Mouse (Mus musculus) gastrocnemius, postnatal 14 days (tissue): Measurements from ENCODE around the gene Adamts14. TPM values are rescaled to one million over a fixed set of nuclear protein-coding genes. Genes with fewer than 3 reads are reported as not detected.

Experiments
- DNase-seq: peaks from one replicate; pipeline ENCODE4 v3.0.0; 2021; ENCODE audit warnings: mixed read lengths
- intact Hi-C: fragments of 180-260 bp; cut with DNase I; formaldehyde crosslinking; loops from one replicate; pipeline ENCODE4 v1.15.1; 2025; ENCODE audit warnings: low total_unique reads
- total RNA-seq, 2 experiments: library from RNA; stranded (reverse); gene quantifications; 2 replicates each; pipeline ENCODE4 v1.2.3; 2021

Adamts14 gene
- total RNA-seq, 2 experiments from 2014 or later = 3.7 to 4.2 TPM

DNA sequence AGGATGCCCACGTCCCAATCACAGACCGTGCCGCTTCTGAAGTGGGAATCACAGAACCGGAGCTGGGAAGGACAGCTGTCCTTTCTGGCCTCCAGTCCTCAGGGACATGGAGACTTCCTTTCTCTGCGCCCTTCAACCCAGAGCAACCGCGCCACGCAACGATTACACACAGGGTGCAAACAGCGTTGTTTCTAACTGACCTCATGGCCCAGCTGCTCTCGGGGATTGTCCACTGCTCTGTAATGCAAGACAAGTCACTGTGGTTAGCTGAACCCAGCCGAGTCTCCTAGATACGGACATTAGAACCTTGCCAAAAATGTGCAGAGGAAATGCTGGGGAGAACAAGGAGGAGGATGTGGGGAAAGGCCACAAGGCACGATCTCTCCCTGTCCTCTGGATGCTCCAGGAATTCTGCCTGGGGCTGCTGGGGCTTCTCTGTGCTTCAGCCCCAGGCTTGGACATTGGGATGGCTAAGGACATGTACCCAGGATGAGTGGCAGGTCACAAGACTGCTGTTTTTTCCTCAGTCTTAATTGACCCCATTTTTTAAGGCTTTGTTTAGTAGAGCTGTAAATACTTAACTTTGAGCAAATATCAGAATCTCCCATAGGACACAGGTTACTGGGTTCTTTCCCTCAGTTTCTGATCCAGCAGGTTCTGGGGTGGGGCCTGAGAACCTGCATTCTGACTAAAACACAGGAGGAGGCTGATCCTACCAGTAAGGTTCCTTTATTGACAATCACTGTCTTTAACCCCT, 4.9 kb upstream of the Adamts14 start:
- DNase-seq = peak; percentile 82
- intact Hi-C loops = loop anchor here (5.0 kb wide), 1 partner anchor 54 kb away; no protein-coding TSS in a partner anchor

DNA sequence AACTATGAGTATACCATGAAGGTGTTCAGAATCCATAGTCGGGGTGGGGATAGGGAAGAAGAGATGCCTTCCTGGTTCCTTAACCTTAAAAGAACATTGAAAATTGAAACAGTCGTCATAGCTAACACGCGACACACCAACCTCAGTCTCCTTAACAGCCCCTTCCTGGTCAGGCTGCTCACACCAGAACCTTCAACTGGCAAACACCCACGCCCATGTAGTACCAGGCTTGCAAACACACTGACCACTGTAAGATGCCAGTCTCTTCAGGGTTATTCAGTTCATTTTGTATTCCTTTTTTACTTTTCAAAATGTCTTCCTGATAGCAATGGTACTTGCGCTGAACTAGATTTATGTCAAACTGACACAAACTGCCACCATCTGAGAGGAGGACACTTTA, 3.8 kb upstream of the Adamts14 start:
- intact Hi-C loops = loop anchor here (5.0 kb wide), 1 partner anchor 55 kb away; no protein-coding TSS in a partner anchor
- no peak for DNase-seq

DNA sequence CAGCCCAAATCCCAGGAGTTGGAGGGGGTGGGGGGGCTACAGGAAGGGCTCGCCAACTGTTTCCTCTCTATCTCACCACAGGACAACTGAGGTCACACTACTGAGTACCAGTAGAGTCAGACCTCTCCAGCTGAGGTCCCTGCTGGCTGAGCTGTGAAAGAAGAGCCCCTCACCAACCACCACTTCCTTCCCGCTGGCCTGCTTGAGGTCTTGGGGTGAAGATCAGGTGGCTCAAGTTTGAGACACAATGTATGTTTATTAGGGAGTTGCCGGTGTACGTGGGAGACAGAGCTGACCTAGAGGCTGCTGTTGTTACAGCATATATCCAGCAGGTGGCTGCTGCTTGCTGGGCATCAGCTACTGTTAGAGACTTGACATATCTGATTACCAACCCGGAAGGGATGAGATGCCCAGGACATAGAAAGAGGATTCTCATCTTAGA, 2.5 kb upstream of the Adamts14 start:
- peak; percentile 26 for DNase-seq
- intact Hi-C loops = loop anchor here (5.0 kb wide), 1 partner anchor 57 kb away; no protein-coding TSS in a partner anchor

DNA sequence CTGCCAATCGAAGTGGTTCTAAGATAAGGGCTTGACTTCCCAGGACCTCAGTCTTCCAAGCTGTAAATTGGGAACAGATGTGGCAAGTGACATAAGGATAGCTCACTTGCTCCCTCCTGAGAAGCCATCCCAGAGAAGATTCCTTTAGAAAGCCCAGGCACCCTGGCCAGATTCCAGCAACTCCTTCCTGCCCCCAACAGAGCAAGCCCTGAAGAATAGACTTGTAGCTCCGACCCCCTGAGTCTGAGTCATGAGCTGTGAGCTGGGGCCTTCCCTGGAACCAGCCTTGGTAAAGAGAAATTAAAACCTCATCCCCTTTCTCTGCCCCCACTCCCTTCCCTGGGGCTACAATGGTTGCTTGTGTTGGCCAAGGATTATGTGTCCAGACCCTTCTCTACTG, 1.3 kb upstream of the Adamts14 start:
- DNase-seq = no peak
- intact Hi-C loops = loop anchor here (5.0 kb wide), 1 partner anchor 48 kb away; no protein-coding TSS in a partner anchor

DNA sequence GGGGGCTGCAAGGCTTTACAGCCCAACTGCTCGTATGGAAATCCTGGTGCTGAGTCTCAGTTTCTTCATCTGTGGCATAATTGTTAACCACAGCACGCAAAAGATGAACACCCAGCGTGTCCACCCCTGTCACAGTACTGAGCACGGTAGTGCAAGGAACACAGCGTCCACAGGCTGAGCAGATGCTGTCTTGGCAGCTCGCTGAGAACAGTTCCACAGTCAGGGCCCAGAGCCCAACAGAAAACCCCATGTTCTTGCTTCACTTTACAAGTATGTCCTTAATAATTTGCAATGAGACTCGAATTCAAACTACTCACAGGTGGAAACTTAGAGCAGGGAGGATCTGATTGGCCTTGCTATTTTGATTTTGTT, 592 bp upstream of the Adamts14 start:
- peak; percentile 67 for DNase-seq
- intact Hi-C loops = loop anchor here (5.0 kb wide), 1 partner anchor 48 kb away; no protein-coding TSS in a partner anchor

DNA sequence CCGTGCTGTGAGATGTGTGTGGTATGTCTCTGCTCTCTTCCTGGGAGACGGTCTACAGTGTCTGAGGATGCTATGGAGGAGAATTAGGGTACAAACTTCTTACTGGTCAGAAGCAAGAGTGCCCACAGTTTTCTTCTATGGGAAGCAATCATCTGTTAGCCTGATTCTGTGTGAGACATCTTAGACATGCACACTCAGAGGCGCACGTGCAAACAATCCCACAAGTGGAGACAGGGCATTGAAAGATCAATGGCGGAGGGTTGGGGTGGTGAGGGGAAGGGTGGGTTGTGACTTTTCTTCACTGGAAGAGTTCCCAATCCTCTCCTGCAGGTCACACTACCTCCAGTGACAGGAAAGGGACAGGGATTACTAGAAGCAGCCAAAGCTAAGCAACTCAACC, 607 bp downstream of the Adamts14 start:
- intact Hi-C loops = loop anchor here (5.0 kb wide), 1 partner anchor 50 kb away; no protein-coding TSS in a partner anchor
- no peak for DNase-seq

DNA sequence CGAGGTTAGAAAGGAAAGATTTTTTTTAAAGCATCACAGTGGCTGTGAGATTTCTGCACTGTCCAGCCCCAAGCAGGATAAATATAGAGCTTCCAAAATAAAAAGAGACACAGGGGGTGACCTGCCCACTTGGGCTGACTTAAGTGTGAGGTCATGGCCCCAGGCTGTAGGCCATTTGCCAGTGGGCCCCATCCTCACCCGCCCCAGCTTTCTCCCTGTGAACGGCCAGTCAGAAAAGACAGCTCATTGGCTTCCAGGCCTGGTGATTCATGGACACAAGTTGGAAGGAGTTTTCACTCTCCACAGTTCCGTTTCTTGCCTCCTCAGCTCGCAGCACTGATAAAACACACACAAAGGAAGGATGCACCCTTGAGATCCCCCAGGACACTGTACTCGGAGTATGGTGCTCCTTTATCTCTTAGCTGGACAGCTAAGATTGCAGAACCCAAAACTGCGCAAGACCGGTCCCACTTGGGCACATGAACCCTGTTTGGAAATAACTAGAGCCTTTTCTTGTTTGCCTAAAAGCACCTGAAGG, 1.1 kb downstream of the Adamts14 start:
- intact Hi-C loops = loop anchor here (5.0 kb wide), 1 partner anchor 50 kb away; no protein-coding TSS in a partner anchor
- peak; percentile 64 for DNase-seq

DNA sequence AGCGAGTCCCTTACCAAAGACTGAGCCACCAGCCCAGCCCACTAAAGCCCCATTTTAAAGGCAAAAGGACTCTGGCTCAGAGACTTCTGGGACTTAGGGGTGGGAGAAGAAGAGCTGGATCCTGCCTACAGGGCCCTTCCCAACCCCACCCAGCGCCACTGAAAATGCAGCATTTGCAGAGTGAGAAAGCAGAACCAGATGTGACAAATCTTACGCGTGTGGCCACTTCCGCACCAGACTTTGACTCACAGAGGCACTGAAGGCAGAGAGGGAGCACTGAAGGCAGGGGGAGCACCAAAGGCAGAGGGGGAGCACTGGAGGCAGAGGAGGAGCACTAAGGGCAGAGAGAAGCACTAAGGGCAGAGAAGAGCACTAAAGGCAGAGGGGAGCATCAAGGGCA, 5.9 kb downstream of the Adamts14 start:
- DNase-seq = no peak
- intact Hi-C loops = no loop called here

DNA sequence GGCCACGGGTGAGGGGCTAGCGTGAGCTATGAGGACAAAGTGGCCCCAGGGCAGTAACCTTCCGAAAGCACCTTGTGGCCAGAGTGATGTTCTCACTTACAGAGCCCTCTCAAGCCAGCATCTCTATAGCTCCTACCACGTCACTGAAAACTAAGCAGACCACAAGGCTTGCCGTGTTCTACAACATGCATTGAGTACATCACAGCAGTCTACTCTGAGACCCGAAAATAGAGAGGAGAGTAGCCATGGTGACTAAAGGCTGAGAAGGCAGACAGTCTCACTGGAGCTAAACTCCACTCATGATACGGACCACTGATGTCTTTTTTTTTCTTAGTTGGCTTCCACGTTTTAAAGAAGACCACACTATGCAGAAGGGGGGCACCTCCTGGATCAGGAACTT, 9.6 kb downstream of the Adamts14 start:
- intact Hi-C loops = no loop called here
- no peak for DNase-seq

DNA sequence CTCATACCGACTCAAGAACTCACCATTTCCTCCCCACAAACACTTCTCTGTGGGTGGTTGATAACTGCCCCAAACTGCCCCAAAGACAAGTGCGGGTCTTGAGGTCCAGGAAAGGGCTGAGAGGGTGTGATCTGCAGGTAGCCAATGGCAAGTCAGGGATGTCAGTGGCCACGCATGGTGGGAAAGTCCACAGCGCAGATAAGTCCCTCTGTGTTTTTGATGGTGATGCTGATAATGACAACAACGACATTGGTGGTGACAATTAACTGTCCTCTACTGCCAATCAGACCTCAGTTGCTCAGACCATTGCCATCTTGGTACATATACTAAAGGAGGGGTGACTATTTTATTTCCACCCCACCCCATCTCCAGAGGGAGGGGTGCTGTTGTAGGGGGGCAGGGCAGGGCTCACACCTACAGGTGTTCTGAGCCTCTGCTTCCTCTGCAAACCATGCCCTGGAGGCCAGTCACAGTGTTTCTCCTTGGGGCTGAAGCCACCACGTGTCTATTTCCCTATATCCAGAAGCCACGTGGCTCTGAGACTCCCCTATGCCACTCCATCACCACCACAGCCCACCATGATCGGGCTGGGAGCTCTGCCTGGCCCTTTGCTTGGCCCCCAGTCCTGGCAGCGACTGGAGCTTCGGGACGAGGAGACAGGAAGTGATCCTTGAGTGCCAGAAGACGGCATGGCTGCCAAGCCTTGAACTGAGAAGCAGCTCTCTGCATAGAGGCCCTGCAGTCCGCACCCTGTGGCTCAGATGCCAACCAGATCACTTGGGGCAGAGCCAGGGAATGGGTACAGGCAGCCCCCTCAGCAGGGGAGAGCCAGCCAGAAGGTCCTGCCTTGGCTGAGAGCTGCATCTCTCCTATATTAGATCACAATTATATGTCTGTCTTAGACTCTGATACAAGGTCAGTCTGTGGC, 11.7 kb downstream of the Adamts14 start:
- DNase-seq = no peak
- intact Hi-C loops = no loop called here

DNA sequence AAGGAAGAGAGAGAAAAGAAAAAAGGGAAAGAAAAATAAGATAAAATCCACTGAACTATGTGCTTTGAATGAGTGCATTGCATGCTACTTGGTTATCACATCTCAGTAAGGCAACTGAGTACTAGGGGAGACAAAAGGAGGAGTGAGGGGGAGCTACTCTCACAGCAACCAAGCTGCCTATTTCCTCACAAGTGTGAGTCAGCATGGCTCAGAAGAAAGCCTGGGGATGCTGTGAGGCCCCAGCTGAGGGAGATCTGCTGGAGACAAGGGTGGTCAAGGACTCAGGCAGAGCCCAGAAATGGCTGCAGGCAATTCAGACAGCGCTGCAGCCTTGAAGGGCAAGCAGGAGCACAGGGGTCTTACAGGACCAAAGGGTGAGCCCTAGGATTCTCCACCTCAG, 15.1 kb downstream of the Adamts14 start:
- intact Hi-C loops = no loop called here

DNA sequence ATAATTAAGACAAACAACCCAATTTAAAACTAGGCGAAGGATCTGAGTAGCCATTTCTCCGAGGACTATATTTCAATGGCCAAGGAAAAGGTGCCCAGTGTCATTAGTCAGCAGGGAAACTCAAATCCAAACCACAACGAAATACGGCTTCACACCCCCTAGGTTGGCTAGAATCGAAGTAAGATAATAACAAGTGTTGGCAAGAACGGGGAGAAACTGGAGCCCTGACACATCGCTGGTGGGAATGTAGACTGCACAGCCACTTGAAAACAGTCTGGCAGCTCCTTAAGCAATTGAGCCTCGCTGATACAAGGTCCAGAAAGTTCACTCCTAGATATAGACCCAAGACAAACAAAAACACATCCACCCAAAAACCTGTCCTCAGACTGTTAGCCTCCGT, 16.6 kb downstream of the Adamts14 start:
- DNase-seq = no peak
- intact Hi-C loops = no loop called here

More for the DNA sequence above, 15.1 kb downstream of the Adamts14 start:
- DNase-seq = no peak

DNA sequence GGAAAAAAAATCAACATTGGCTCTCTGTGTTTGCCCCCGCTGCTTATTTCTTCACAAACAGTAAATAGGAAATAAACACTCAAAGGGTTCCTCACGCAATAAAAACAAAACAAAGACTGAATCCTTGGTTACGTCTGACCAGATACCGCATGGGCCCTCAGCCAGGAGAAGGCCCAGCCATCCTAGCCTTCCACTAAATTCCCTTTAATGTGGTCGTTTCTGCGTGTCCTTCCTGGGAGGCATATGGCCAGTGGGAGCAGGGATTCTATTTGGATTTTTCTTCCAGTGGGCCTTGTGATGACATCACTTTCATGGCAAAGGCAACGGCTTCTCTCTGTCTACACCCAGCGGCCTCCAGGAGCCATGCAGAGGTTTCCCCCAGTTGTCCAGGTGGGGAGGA, 18.0 kb downstream of the Adamts14 start:
- DNase-seq = no peak
- intact Hi-C loops = no loop called here

DNA sequence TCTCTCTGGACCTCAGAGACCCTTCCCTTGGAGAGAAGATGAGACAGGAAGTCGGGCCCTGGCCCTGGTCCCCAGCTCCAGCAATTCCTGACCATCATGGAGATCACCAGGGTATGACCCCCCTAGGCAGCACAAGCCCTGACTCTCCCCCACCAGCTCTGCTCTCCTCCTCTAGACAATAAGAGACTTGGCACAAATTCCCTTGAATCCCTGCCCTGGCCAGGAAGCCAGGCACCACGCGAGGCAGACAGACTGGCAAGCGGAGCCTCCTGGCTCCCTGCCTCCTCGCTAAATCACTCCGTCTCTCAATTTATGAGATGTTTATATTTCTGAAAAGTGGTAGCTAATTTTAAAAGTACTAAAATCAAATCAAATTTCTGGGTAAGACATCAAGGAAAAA, 18.5 kb downstream of the Adamts14 start:
- intact Hi-C loops = no loop called here
- peak; percentile 39 for DNase-seq

DNA sequence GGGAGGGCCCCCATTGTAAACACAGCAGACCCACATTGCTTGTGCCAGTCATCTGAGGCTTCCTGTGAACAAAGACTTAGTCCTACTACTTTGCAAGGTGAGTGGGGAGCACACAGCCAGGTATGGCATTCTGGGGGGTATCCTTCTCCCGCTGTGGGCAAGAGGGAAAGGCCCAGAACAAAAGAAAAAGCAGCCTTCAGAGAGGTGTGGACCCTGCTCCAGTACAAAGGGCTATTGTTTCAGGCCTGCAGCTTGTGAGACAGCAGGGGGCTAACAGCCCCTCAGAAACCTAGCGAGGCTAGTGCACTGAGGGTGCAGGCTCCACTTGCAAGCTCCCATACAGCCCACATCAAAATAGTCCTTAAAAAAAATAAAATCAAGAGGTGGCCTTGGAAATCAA, 23.3 kb downstream of the Adamts14 start:
- no peak for DNase-seq

DNA sequence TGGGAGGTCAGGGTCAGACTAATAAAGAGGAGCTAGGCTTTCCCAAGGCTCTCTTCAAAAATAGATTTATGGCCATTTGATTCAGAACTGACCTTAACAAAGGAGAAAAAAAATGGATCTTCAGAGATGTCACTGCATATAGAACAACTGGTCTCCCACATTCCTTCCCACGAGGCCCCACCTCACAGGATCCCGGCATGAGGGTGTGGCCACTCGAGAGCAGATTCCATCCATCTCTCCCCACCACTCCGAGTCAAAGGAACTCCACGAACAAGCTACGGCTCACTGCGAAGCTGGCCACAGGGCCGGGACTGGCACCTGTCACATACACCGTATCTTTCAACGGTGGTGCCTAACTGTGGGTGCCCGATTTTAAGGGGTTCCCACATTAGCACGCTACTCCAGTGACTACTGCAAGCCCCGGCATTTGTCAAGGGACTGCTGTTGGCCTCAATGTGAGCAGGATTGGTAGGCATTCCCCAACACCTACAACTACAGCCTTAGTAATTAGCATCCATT, 24.6 kb downstream of the Adamts14 start:
- intact Hi-C loops = no loop called here
- DNase-seq = no peak

More for the DNA sequence above, 23.3 kb downstream of the Adamts14 start:
- intact Hi-C loops = no loop called here

DNA sequence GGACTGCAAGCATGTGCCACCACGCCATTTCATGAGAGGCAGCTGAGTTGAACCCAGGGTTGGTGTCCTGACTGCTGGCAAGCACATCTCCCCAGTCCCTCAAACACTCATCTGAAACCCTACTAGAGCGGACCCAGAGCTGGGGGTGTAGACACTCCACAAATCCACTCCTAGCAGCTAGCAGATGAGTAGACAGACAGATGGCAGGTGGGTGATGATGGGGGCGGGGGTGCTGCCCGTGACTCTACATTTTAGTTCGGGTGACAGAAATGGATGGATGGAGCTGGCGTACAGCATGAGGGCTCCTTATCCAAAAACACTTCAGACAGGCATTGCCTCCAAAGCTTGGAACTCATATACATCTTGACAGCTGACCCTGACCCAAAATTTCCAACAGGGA, 26.9 kb downstream of the Adamts14 start:
- intact Hi-C loops = no loop called here
- DNase-seq = no peak

DNA sequence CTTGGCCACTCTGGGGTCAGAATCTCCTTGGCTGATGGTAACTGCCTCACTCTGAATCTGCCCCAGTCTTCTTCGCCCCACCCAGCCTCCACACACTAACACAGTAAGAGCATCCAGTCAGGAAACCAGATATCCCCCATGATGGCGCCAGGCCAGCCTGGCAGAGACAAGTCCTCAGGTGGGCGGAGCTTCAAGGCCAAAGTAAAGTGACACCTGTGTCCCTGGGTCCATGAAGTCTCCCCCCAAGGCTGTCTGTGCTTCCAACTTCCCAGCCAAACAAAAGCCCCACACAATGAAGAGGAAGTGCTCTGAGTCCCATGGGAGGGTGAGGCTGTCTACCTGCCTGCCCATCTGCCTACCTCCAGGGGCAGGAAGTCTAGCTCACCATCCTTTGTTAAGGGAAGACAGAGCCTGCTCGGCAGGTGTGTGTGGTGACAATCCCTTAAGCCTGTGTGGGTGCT, 31.2 kb downstream of the Adamts14 start:
- no peak for DNase-seq

DNA sequence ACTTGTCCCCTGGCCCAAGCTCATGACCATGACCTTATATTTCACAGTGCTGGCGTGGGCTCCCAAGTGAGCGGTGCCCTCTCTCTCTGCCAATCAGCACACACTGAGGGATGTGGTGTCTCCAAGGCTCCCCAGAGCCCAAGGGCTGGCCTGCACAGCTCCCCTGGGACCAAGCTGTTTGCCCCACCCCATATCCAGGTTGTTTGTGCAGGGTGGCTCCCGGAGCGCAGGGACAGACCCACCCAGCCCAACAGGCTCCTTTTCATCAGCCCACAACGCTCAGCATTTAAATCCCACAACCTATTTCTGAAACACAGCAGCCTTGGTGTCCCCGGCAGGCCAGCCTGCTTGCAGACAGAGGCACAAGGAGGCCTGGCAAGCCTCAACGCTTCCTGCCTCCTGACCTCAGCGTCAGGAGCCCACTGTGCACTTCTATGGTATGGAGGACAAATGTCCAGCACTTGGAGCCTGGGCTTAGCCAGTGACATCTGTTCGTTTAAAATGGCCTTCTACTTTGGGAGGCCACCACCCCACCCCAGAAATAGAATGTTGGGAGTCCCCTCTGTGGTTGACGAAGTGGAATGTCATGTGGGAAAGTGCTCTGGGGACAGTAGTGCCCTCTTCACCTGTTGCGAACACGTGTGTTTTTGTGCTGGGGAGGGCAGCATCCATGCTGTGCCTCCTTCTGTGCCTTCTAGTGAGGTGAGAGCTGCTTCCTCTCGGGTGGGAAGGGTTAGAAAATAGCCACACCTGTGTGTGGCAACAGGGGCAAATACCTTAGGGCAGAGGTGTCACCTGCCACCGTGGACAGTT, 32.9 kb downstream of the Adamts14 start:
- intact Hi-C loops = no loop called here
- DNase-seq = no peak

More for the DNA sequence above, 31.2 kb downstream of the Adamts14 start:
- intact Hi-C loops = no loop called here
